Mouse (Mus musculus) right cerebral cortex, postnatal 25 days (tissue): ENCODE measurements around the gene Gm21411.
"Not testable (repeated sequence)": the region's sequence is repeated elsewhere in the genome, so short reads cannot be mapped to it uniquely, and the experiment has no call there.

Experiments used
- DNase-seq: peaks from one replicate; pipeline ENCODE4 v3.0.0; 2022

Gm21411 gene

GRCm38 (mm10) chr4:146909386-146910137, at the start of gene Gm21411:
TSS of gene Gm21411 (minus strand) at chr4:146909590.
- DNase-seq = not testable (repeated sequence)

GRCm38 (mm10) chr4:146941691-146942090, 32.3 kb upstream of the Gm21411 start:
- DNase-seq = not testable (repeated sequence)

GRCm38 (mm10) chr4:146932311-146933082, 23.1 kb upstream of the Gm21411 start:
- DNase-seq = no peak

- DNase-seq = no peak
These were observed 5.8 kb upstream of the Gm21411 start for GRCm38 (mm10) chr4:146915196-146915595.

GRCm38 (mm10) chr4:146908131-146908530, 1.3 kb downstream of the Gm21411 start:
- not testable (repeated sequence) for DNase-seq

GRCm38 (mm10) chr4:146904782-146905181, 4.6 kb downstream of the Gm21411 start:
- DNase-seq = not testable (repeated sequence)

- DNase-seq = not testable (repeated sequence)
These were observed 6.3 kb downstream of the Gm21411 start for GRCm38 (mm10) chr4:146903126-146903525.
